Comparison of ENCODE assay signal across 8 mouse cellular contexts in the genomic region with DNA sequence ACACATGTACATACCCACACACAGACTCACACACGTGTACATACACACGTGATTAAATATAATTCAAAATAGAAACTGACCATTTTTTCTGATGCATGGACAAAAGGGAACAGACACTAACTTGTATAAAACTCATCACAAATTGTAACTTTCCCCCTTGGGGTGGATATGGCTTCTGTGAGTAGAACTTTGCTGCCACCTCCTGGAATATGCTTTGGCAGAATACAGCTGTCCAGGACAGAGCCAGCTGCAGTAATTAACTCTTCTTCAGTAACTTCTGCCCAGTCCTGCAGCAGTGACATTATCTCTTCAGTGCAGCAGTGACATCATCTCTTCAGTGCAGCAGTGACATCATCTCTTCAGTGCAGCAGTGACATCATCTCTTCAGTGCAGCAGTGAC. TPM values are rescaled to one million over a fixed set of nuclear protein-coding genes. Genes with fewer than 3 reads are reported as not detected.
DNase-seq lines count a peak whose midpoint lies in the region; ATAC-seq and TF ChIP-seq lines count a peak whose summit lies in the region.

No protein-coding gene starts in this region.

- TF ChIP-seq CTCF in gastrocnemius, adult 2 months (IDR thresholded peaks at IDR 0.05) = peak; percentile 66
- no peak for TF ChIP-seq CTCF in thymus, adult 2 months (IDR thresholded peaks at IDR 0.05; ENCODE audit: borderline replicate concordance, control insufficient read depth, extremely low read depth, insufficient read depth, low read length, poor library complexity)
- peak; percentile 84 for TF ChIP-seq CTCF in stomach, postnatal 0 days (IDR thresholded peaks at IDR 0.05; ENCODE audit: low read depth)

- no peak overlapping the region for H3K4me2 ChIP-seq in stomach, postnatal 0 days (replicated peaks; ENCODE audit: low read depth)

- peaks cover 21% of the 10 kb centered on the region for H3K9me3 ChIP-seq in megakaryocyte, embryonic 14.5 days
- no peaks in the 10 kb centered on the region for H3K9me3 ChIP-seq in stomach, postnatal 0 days (ENCODE audit: control insufficient read depth, low read length)

- intact Hi-C loops in gastrocnemius, adult 2 months (cut with DNase I) = loop anchor here (2.0 kb wide), 1 partner anchor 538 kb away; no protein-coding TSS in a partner anchor

- no peaks in the 10 kb centered on the region for H3K27me3 ChIP-seq in thymus, adult 2 months (ENCODE audit: control insufficient read depth, insufficient read depth, low read length)
- no peaks in the 10 kb centered on the region for H3K27me3 ChIP-seq in megakaryocyte, embryonic 14.5 days (replicated peaks)
- no peaks in the 10 kb centered on the region for H3K27me3 ChIP-seq in stomach, postnatal 0 days (ENCODE audit: control insufficient read depth, insufficient read depth, low read length)

- DNase-seq in gastrocnemius, adult 2 months = no peak
- no peak for DNase-seq in gastrocnemius, adult 18-20 months (ENCODE audit: low spot score)
- DNase-seq in thymus, adult 2 months = peak; percentile 19
- no peak for DNase-seq in thymus, adult 18-20 months
- no peak for DNase-seq in stomach, postnatal 0 days (ENCODE audit: low spot score)
- DNase-seq in ovary, postnatal 36 days (ENCODE audit: low spot score) = no peak

- no peak for TF ChIP-seq EP300 in stomach, postnatal 0 days (optimal IDR thresholded peaks at IDR 0.05)

- no peak overlapping the region for H3K27ac ChIP-seq in gastrocnemius, adult 2 months
- H3K27ac ChIP-seq in thymus, adult 2 months (ENCODE audit: control insufficient read depth, insufficient read depth, low read length) = no peak overlapping the region
- H3K27ac ChIP-seq in stomach, postnatal 0 days (replicated peaks) = no peak overlapping the region

- no peaks in the 10 kb centered on the region for H3K4me1 ChIP-seq in thymus, adult 2 months (replicated peaks; ENCODE audit: control insufficient read depth, insufficient read depth, low read length)
- peaks cover 18% of the 10 kb centered on the region for H3K4me1 ChIP-seq in megakaryocyte, embryonic 14.5 days
- H3K4me1 ChIP-seq in stomach, postnatal 0 days (replicated peaks; ENCODE audit: control insufficient read depth, insufficient read depth) = no peaks in the 10 kb centered on the region

- peak; percentile 62 to 65 for ATAC-seq in hematopoietic stem cell, adult 5-6 weeks (replicated peaks in 1 of 2; ENCODE audit: insufficient read depth in 1 of 2, low FRiP score in 2 of 2, low TSS enrichment in 1 of 2, low read depth in 1 of 2, poor library complexity in 2 of 2, severe bottlenecking in 2 of 2)
- no peak for ATAC-seq in stomach, postnatal 0 days (ENCODE audit: low FRiP score, low TSS enrichment)

- no peak overlapping the region for H3K9ac ChIP-seq in stomach, postnatal 0 days (ENCODE audit: low read length)

- H3K4me3 ChIP-seq in gastrocnemius, adult 2 months = no peak overlapping the region
- H3K4me3 ChIP-seq in thymus, adult 2 months (ENCODE audit: control insufficient read depth, insufficient read depth, low read length) = no peak overlapping the region
- H3K4me3 ChIP-seq in megakaryocyte, embryonic 14.5 days (replicated peaks) = peak overlapping the region; percentile 50
- H3K4me3 ChIP-seq in stomach, postnatal 0 days (ENCODE audit: low read depth, low read length) = no peak overlapping the region

- no peak for TF ChIP-seq POLR2A in thymus, adult 2 months (IDR thresholded peaks at IDR 0.05; ENCODE audit: control insufficient read depth, extremely low read depth, insufficient read depth, low read length, poor library complexity)

- 76% methylated on average over 2 of the region's 2 CpGs for WGBS in thymus, adult 2 months
- WGBS in stomach, postnatal 0 days = 69% methylated on average over 2 of the region's 2 CpGs

- H3K36me3 ChIP-seq in thymus, adult 2 months (ENCODE audit: control insufficient read depth, insufficient read depth, low read length) = no peaks in the 10 kb centered on the region
- peaks cover 10% of the 10 kb centered on the region for H3K36me3 ChIP-seq in megakaryocyte, embryonic 14.5 days (replicated peaks; ENCODE audit: low read length)
- H3K36me3 ChIP-seq in stomach, postnatal 0 days (ENCODE audit: control insufficient read depth, insufficient read depth, low read length) = no peaks in the 10 kb centered on the region

RNA-seq across cellular contexts. Expression of a gene that starts 15.7 kb away (rescaled TPM):
- not detected for total RNA-seq in gastrocnemius, adult 2 months (2021)
- total RNA-seq in gastrocnemius, adult 18-20 months (2021) = under 1 TPM in 1 of 2 experiments, not detected in 1; 0.53 TPM
- polyA plus RNA-seq in thymus, adult 2 months (2012; rRNA removed) = not detected in 2 replicates
- total RNA-seq in hematopoietic stem cell, adult 5-6 weeks (2017) = not detected in 2 replicates
- 0.12 TPM in 1 of 2 replicates, not detected in the other for polyA plus RNA-seq in megakaryocyte, embryonic 14.5 days (2012; ENCODE audit: insufficient read depth, low replicate concordance)
- polyA plus RNA-seq in stomach, postnatal 0 days (2015; fragmentation: Nextera tagmentation; extraction: Ambion mirVana) = 0.23 and 0.30 TPM in 2 replicates

RNA-seq across cellular contexts. Expression of a gene that starts 40.1 kb away (rescaled TPM):
- 10 to 100 TPM; 28.2 to 31.2 TPM for total RNA-seq in gastrocnemius, adult 2 months (2021)
- total RNA-seq in gastrocnemius, adult 18-20 months (2021) = 10 to 100 TPM; 23.0 to 28.6 TPM
- polyA plus RNA-seq in thymus, adult 2 months (2012; rRNA removed) = 36.2 and 43.2 TPM in 2 replicates
- 48.3 and 56.4 TPM in 2 replicates for total RNA-seq in hematopoietic stem cell, adult 5-6 weeks (2017)
- polyA plus RNA-seq in megakaryocyte, embryonic 14.5 days (2012; ENCODE audit: insufficient read depth, low replicate concordance) = 7.7 TPM in 1 of 2 replicates, not detected in the other
- polyA plus RNA-seq in stomach, postnatal 0 days (2015; fragmentation: Nextera tagmentation; extraction: Ambion mirVana) = 65.7 and 73.2 TPM in 2 replicates

RNA-seq across cellular contexts. Expression of a gene that starts 40.7 kb away (rescaled TPM):
- 1 to 10 TPM; 3.9 to 5.1 TPM for total RNA-seq in gastrocnemius, adult 2 months (2021)
- 1 to 10 TPM; 4.7 to 6.6 TPM for total RNA-seq in gastrocnemius, adult 18-20 months (2021)
- polyA plus RNA-seq in thymus, adult 2 months (2012; rRNA removed) = 0.66 and 1.0 TPM in 2 replicates
- 0.81 TPM in 1 of 2 replicates, not detected in the other for total RNA-seq in hematopoietic stem cell, adult 5-6 weeks (2017)
- 0.04 and 1.3 TPM in 2 replicates for polyA plus RNA-seq in megakaryocyte, embryonic 14.5 days (2012; ENCODE audit: insufficient read depth, low replicate concordance)
- polyA plus RNA-seq in stomach, postnatal 0 days (2015; fragmentation: Nextera tagmentation; extraction: Ambion mirVana) = 3.8 and 4.0 TPM in 2 replicates
